Mouse (Mus musculus) E14TG2a.4 (cell line): ENCODE data around the gene Vmn2r63.
"Not testable (repeated sequence)": the region's sequence is repeated elsewhere in the genome, so short reads cannot be mapped to it uniquely, and the experiment has no call there.

Experiments used
- H3K27me3 ChIP-seq: 2 replicates; pipeline ENCODE4 v1.6.1; 2014; ENCODE audit warnings: low read length, control low read depth; ENCODE audit not compliant: insufficient read depth
- H3K36me3 ChIP-seq: 2 replicates; pipeline ENCODE4 v1.6.1; 2014; ENCODE audit warnings: low read length, control low read depth; ENCODE audit not compliant: insufficient read depth
- H3K4me1 ChIP-seq: replicated peaks from 2 replicates; pipeline ENCODE4 v1.6.1; 2014; ENCODE audit warnings: low read depth, low read length, control low read depth
- H3K4me3 ChIP-seq: replicated peaks from 2 replicates; pipeline ENCODE4 v1.5.1; 2014; ENCODE audit warnings: mild to moderate bottlenecking, low read length
- H3K9me3 ChIP-seq: 2 replicates; pipeline ENCODE4 v1.6.1; 2014; ENCODE audit warnings: low read length, control low read depth
- CTCF ChIP-seq: conservative IDR thresholded peaks from 2 replicates; pipeline ENCODE4 v1.5.1; 2014; ENCODE audit warnings: low read length
- NANOG ChIP-seq: IDR thresholded peaks from 2 replicates; pipeline ENCODE4 v1.6.1; 2014; ENCODE audit warnings: borderline replicate concordance, low read length, mixed read lengths
- POU5F1 ChIP-seq: IDR thresholded peaks from 2 replicates; pipeline ENCODE4 v1.6.1; 2014; ENCODE audit warnings: low read length, borderline replicate concordance

Gene Vmn2r63

DNA sequence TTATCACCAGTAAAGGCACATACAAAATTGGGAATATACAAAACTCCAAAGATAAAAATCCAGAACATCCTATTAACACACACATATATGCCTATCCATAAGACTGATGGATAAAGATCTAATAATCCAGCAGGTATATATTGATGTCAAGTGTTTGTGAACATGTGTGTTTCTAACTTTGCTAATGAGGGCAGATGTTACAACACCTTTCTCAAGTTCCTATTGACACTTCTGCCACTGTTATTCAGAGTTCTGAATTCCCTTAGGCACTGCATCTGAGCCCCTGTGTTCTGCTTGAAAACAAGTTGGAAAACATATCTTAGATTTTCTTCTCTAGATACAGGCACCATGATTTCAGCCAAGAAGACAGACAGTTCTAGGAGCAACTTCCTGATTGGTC lies at the start of gene Vmn2r63:
Vmn2r63 (minus strand) TSS at position 101 of the 400 bp plus-strand sequence.
- H3K27me3 ChIP-seq, H3K4me3 ChIP-seq, H3K4me1 ChIP-seq, H3K36me3 ChIP-seq, H3K9me3 ChIP-seq: not testable (repeated sequence)

DNA sequence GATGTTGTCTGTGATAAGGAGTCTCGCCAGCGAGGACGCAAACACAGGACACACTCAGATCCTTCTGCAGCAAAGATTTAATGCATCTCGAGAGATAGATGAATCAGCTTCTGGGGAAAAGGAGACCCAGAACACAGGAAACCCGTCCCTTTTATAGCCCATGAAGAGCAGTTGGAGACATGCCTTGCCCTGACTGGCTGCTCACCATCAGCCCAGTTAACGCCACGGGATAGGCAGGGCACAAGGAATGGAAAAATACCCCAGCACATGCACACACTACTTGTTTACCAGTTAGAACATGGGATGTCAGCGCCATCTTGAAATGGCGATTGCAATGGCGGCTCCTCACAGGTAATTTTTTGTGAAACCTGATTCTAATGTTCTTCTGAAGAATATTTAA lies 47.1 kb upstream of the Vmn2r63 start:
- no peaks in the 10 kb centered on the region for H3K27me3 ChIP-seq
- H3K9me3 ChIP-seq: peaks cover 76% of the 10 kb centered on the region
- TF ChIP-seq NANOG (no peak), CTCF (no peak), POU5F1 (no peak)
- H3K4me3 ChIP-seq: no peak overlapping the region
- H3K36me3 ChIP-seq: no peaks in the 10 kb centered on the region
- H3K4me1 ChIP-seq: no peaks in the 10 kb centered on the region

- Histone ChIP-seq H3K9me3 (peaks cover 83% of the 10 kb centered on the region), H3K4me1 (no peaks in the 10 kb centered on the region), H3K4me3 (no peak overlapping the region), H3K27me3 (no peaks in the 10 kb centered on the region), H3K36me3 (no peaks in the 10 kb centered on the region)
- no peak for TF ChIP-seq NANOG
- TF ChIP-seq CTCF: no peak
- no peak for TF ChIP-seq POU5F1
Measured at GRCm38 (mm10) chr7:42980098-42980497, 46.5 kb upstream of the Vmn2r63 start.

DNA sequence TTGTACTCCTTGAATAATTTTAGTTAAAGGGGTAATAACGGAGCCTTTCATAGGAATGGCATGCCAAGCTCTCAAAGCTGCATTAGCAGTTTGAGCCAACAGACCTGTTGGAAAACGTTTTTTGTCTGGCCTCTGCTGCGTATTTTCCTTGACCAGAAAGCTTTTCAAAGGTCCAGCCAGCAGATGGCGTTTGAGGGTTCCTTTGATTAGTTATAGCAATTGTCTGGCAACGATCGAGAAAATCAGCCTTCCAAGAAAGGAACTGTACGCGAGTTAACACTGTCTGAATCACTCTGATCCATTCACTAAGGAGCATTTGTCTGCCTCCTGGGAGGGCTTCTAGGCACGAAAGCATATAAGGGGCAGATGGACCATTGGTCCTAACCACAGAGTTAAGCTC lies 31.6 kb upstream of the Vmn2r63 start:
- no peak overlapping the region for H3K4me3 ChIP-seq
- no peaks in the 10 kb centered on the region for H3K4me1 ChIP-seq
- TF ChIP-seq CTCF (peak; percentile 19; the same call in 1 of the 2 replicates), POU5F1 (no peak)
- H3K27me3 ChIP-seq: no peaks in the 10 kb centered on the region
- H3K36me3 ChIP-seq: no peaks in the 10 kb centered on the region
- peaks cover 84% of the 10 kb centered on the region for H3K9me3 ChIP-seq

DNA sequence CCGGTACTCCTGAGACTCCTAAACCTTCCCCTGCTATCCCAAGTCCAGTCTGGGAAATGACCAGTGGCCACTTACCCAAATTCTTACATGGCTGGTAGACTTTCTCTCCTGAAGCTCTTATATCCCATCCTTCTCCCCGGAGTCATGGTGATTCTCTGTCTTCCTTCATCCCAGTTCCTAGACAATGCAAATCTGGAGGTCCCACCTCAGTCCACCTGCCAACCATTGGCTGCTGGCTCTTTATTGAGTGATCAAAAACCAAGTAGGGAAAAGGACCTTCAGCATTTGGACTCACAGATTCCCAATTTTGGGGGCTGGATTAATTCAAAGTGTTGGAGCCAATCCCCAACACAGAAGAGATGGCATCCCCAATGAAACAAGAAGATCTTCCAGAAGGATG lies 35.6 kb downstream of the Vmn2r63 start:
- peaks cover 26% of the 10 kb centered on the region for H3K9me3 ChIP-seq
- H3K36me3 ChIP-seq, H3K4me3 ChIP-seq, H3K27me3 ChIP-seq, H3K4me1 ChIP-seq: not testable (repeated sequence)

DNA sequence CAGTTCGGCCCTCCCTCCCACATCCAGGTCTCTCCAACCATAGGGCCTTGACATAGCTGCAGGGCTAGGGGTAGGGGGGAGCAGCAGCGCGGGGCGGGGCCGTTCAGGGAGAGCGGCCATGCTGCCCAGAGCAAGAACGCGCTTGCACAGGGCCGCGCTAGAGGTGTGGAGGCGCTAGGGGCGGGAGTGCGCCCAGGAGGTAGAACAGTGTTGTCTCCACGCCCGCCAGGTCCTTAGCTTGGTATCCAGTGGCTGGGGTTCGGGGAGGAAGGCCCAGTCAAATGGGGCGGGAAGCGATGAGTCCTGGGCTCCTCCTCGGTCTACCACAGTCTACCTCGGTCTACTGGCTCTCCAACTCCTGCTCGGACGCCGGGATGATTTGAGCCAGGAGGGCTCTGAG lies 55.5 kb downstream of the Vmn2r63 start:
- Histone ChIP-seq H3K4me1 (no peaks in the 10 kb centered on the region), H3K27me3 (no peaks in the 10 kb centered on the region), H3K4me3 (peak overlapping the region; percentile 80), H3K9me3 (peaks cover 16% of the 10 kb centered on the region), H3K36me3 (no peaks in the 10 kb centered on the region)
- TF ChIP-seq NANOG: no peak
- TF ChIP-seq CTCF: no peak
- no peak for TF ChIP-seq POU5F1

DNA sequence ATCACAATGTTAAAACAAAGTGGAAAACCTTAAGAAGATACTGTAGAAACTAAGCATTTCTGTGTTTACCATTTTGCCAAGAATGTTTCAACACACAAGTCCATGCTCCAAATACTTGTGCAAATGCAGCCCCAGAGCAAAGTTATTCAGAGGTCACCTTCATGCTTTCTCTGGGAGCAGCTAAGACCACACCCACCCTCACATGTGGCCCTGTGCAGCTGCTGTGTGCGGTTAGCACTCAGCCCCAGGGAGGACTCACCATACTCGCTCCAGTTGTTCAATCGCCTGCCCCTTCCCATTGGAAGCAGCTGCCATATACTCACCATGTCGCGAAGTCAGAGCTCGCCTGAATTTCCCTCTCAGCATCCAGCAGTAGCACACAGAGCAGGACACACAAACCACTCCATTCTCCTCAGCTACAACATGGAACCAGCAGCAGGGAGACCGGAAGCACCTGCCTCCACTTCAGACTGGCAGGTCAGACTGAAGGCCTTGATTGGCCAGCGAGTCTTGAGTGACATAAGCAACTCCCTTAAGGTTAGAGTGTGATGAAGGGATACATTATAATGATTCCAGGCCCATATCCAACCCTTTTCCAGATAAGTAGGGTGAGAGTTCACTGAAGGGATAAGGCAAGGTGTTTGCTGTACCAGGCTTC lies 66.7 kb downstream of the Vmn2r63 start, which contains the start of gene Gm2381:
Gm2381 (minus strand) TSS at position 434 of the 658 bp plus-strand sequence.
- not testable (repeated sequence) for H3K27me3 ChIP-seq, H3K36me3 ChIP-seq
- H3K4me3 ChIP-seq: peak within 1 kb of the TSS; percentile 82

More for the DNA sequence above, 66.7 kb downstream of the Vmn2r63 start, which contains the start of gene Gm2381:
- H3K4me1 ChIP-seq, H3K9me3 ChIP-seq: not testable (repeated sequence)
